Mouse (Mus musculus): ENCODE results near the gene Fcgr1. TPM values are rescaled to one million over a fixed set of nuclear protein-coding genes. Genes with fewer than 3 reads are reported as not detected.
"Not testable (repeated sequence)": the region's sequence is repeated elsewhere in the genome, so short reads cannot be mapped to it uniquely, and the experiment has no call there.

The Fcgr1 gene
- polyA plus RNA-seq, 1 experiment from 2014 or later, result 3.3 TPM

DNA sequence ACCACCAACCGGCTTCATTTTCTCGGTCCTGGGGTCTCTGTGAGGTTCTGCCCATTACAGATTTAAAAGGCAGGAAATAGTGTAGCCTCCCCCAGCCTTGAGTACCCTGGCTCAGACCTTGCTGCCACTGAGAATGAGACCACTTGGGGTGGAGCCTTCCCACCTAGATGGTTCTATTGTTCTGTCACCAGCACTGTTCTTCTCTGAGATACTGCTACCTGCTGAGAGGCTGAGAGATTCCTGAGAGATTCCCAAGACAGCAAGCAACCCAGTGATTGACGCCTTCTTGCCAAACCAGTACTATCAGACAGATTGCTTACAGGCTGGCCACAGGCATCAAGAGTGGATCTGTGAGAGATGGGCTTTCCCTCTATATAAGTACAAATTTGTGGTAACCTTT lies 4.6 kb downstream of the Fcgr1 start:
- Histone ChIP-seq H3K27me3 (ENCODE audit: insufficient read depth, low read length) (no peaks in the 10 kb centered on the region; the same call in 1 of the 2 replicates), H3K36me3 (ENCODE audit: insufficient read depth) (no peaks in the 10 kb centered on the region), H3K4me1 (ENCODE audit: insufficient read depth) (no peaks in the 10 kb centered on the region), H3K9me3 (ENCODE audit: low read depth, low read length) (no peaks in the 10 kb centered on the region), H3K9ac (no peak overlapping the region), H3K27ac (ENCODE audit: low read depth) (no peak overlapping the region), H3K4me3 (ENCODE audit: low read depth, low read length) (no peak overlapping the region), H3K4me2 (no peak overlapping the region)
- DNase-seq (no peak), ATAC-seq (ENCODE audit: insufficient read depth) (no peak)
- WGBS, result 62% methylated on average over 3 of the region's 3 CpGs
- no peak for TF ChIP-seq CTCF (IDR thresholded peaks at IDR 0.05; ENCODE audit: low read depth)

DNA sequence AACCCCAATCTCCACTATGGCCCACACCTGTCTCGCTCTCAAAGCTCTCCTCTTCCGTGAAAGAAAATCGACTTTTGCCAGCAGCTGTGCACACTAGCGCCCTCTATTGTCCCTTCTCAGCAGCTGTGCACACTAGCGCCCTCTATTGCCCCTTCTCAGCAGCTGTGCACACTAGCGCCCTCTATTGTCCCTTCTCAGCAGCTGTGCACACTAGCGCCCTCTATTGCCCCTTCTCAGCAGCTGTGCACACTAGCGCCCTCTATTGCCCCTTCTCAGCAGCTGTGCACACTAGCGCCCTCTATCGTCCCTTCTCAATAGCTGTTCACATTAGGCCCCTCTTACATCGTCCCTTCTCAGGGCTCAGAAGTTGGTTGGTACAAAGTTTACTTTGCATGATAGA lies 6.4 kb downstream of the Fcgr1 start:
- not testable (repeated sequence) for H3K9me3 ChIP-seq (ENCODE audit: low read depth, low read length); H3K4me1 ChIP-seq (ENCODE audit: insufficient read depth); H3K27ac ChIP-seq (ENCODE audit: low read depth); ATAC-seq (ENCODE audit: insufficient read depth); H3K4me3 ChIP-seq (ENCODE audit: low read depth, low read length); H3K36me3 ChIP-seq (ENCODE audit: insufficient read depth); H3K9ac ChIP-seq; DNase-seq; H3K27me3 ChIP-seq (ENCODE audit: insufficient read depth, low read length); H3K4me2 ChIP-seq
- 84% methylated on average over 11 of the region's 11 CpGs for WGBS
- TF ChIP-seq CTCF (IDR thresholded peaks at IDR 0.05; ENCODE audit: low read depth), result peak; percentile 71

DNA sequence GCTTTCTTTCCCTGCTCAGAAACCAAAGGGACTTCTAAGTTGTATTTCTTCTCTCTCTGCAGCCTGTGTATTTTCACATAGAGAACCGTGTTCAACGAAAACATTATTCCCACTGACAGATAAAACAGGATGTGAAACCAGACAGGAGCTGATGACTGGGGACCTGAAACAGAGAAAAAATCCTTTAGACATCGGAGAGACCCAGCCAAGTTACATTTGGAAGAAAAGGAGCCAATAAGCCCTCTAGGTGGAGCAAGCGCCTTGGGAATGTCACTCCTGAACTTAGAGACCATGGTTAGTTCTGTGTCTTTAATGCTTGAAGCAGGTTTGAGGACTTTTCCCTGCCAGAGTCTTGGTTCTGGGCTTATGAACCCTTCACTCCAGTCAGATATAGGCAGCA lies 9.3 kb downstream of the Fcgr1 start:
- no peak overlapping the region for H3K4me3 ChIP-seq (ENCODE audit: low read depth, low read length)
- H3K9ac ChIP-seq, result no peak overlapping the region; the same call in 1 of the 2 replicates
- H3K4me2 ChIP-seq, result peak overlapping the region; percentile 41
- H3K36me3 ChIP-seq (ENCODE audit: insufficient read depth), result no peaks in the 10 kb centered on the region
- no peaks in the 10 kb centered on the region for H3K4me1 ChIP-seq (ENCODE audit: insufficient read depth)
- peak; percentile 81 for DNase-seq
- 6% methylated on average over 4 of the region's 4 CpGs for WGBS
- H3K9me3 ChIP-seq (ENCODE audit: low read depth, low read length), result no peaks in the 10 kb centered on the region
- peak; percentile 69 for TF ChIP-seq CTCF (IDR thresholded peaks at IDR 0.05; ENCODE audit: low read depth)
- peaks cover 8% of the 10 kb centered on the region for H3K27me3 ChIP-seq (ENCODE audit: insufficient read depth, low read length)
- no peak for ATAC-seq (ENCODE audit: insufficient read depth)
- H3K27ac ChIP-seq (ENCODE audit: low read depth), result no peak overlapping the region

DNA sequence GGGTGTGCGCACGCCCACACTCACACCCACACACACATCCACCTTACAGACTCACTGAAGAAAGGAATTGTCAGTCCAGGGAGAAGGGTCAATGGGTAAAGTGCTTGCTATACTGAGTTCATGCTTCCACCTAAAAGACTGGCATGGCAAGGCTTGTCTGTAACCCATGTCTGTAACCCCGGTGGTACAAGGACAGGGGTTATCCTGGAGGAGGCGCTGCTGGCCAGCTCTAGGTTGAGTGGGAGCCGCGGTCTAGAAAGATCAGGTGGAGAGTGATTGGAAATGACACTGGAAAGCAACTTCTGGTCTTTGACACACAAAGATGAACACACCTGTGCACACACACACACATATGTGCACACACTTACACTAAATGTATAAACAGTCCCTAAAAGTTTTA lies 13.1 kb downstream of the Fcgr1 start:
- DNase-seq, result no peak
- peaks cover 8% of the 10 kb centered on the region for H3K27me3 ChIP-seq (ENCODE audit: insufficient read depth, low read length)
- no peak for TF ChIP-seq CTCF (IDR thresholded peaks at IDR 0.05; ENCODE audit: low read depth)
- no peak overlapping the region for H3K27ac ChIP-seq (ENCODE audit: low read depth)
- no peak for ATAC-seq (ENCODE audit: insufficient read depth)
- 48% methylated on average over 6 of the region's 6 CpGs for WGBS
- H3K9ac ChIP-seq, result no peak overlapping the region
- no peak overlapping the region for H3K4me2 ChIP-seq
- H3K36me3 ChIP-seq (ENCODE audit: insufficient read depth), result no peaks in the 10 kb centered on the region
- H3K9me3 ChIP-seq (ENCODE audit: low read depth, low read length), result no peaks in the 10 kb centered on the region
- no peak overlapping the region for H3K4me3 ChIP-seq (ENCODE audit: low read depth, low read length)
- H3K4me1 ChIP-seq (ENCODE audit: insufficient read depth), result no peaks in the 10 kb centered on the region

DNA sequence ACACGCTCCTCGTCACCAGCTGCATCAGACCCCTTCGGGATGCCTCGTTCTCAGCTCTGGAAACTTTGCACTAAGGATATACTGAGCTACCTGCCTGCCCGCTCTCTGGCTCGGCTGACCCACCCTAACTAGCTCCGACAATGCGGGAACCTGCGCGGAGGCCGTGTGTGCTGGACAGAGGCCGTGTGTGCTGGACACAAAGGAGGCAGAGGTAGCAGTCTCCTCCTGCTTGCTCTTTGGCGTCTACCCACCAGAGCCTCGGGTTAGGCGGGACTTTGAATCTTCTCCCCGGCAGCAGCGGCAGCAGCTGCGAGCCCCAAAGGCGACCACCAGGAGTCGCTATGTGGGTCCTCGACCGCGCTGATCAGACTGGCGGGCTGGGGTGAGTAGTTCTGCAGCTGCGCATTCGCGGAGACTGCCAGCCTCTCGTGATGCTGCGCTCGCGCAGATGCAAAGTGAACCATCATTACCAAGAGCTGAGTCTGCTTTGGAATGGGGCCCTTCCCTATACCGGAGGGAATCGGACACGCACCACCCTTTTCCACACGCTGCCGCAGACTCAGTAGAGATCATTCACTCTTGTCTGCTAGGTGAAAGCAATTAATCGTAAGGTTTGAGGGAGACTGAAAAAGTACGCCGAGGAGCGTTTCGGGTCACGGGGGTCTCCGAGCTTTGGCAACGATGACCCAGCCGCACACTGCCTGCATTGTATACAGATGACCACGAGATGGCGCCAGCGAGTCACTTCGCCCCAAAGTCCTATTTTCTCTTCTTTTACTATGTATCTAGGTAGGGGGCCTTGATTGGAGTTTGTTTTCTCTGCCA lies 15.8 kb downstream of the Fcgr1 start:
- peak; percentile 97 for ATAC-seq (ENCODE audit: insufficient read depth)
- WGBS, result under 1% methylated on average over 49 of the region's 49 CpGs

DNA sequence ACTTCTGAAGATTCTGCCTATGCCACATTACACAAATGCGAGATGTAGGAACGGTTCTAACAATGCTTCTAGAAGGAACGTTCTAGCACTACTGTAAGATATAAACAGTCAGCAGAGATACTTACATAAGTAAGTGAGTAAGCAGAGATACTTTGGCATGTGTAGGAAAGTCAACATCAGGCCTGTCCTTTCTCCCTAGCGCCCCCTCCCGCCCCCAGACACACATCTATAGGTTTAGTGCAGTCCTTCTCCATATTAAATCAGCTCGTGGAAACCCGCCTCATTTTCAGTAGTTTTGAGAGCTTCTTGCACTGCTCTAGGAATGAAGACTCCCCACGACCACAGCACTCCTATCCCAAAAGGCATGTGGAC lies 16.4 kb downstream of the Fcgr1 start:
- Histone ChIP-seq H3K9ac (peak overlapping the region; percentile 68), H3K27me3 (ENCODE audit: insufficient read depth, low read length) (peaks cover 3% of the 10 kb centered on the region; the same call in 1 of the 2 replicates), H3K36me3 (ENCODE audit: insufficient read depth) (no peaks in the 10 kb centered on the region), H3K9me3 (ENCODE audit: low read depth, low read length) (no peaks in the 10 kb centered on the region), H3K4me1 (ENCODE audit: insufficient read depth) (no peaks in the 10 kb centered on the region), H3K4me3 (ENCODE audit: low read depth, low read length) (peak overlapping the region; percentile 47), H3K27ac (ENCODE audit: low read depth) (peak overlapping the region; percentile 85), H3K4me2 (peak overlapping the region; percentile 81)
- peak; percentile 28; the same call in 1 of the 2 replicates for TF ChIP-seq CTCF (IDR thresholded peaks at IDR 0.05; ENCODE audit: low read depth)
- ATAC-seq (ENCODE audit: insufficient read depth), result peak; percentile 28; the same call in 1 of the 2 replicates
- peak; percentile 67 for DNase-seq
- 13% methylated on average over 8 of the region's 8 CpGs for WGBS

More for the DNA sequence above, 15.8 kb downstream of the Fcgr1 start:
- H3K4me2 ChIP-seq, result peak overlapping the region; percentile 81
- H3K27me3 ChIP-seq (ENCODE audit: insufficient read depth, low read length), result peaks cover 4% of the 10 kb centered on the region; the same call in 1 of the 2 replicates
- TF ChIP-seq CTCF (IDR thresholded peaks at IDR 0.05; ENCODE audit: low read depth), result peak; percentile 91
- peak overlapping the region; percentile 68 for H3K9ac ChIP-seq
- H3K4me1 ChIP-seq (ENCODE audit: insufficient read depth), result no peaks in the 10 kb centered on the region
- peak overlapping the region; percentile 47 for H3K4me3 ChIP-seq (ENCODE audit: low read depth, low read length)
- peak; percentile 94 for DNase-seq
- no peaks in the 10 kb centered on the region for H3K9me3 ChIP-seq (ENCODE audit: low read depth, low read length)
- H3K27ac ChIP-seq (ENCODE audit: low read depth), result peak overlapping the region; percentile 85
- no peaks in the 10 kb centered on the region for H3K36me3 ChIP-seq (ENCODE audit: insufficient read depth)

DNA sequence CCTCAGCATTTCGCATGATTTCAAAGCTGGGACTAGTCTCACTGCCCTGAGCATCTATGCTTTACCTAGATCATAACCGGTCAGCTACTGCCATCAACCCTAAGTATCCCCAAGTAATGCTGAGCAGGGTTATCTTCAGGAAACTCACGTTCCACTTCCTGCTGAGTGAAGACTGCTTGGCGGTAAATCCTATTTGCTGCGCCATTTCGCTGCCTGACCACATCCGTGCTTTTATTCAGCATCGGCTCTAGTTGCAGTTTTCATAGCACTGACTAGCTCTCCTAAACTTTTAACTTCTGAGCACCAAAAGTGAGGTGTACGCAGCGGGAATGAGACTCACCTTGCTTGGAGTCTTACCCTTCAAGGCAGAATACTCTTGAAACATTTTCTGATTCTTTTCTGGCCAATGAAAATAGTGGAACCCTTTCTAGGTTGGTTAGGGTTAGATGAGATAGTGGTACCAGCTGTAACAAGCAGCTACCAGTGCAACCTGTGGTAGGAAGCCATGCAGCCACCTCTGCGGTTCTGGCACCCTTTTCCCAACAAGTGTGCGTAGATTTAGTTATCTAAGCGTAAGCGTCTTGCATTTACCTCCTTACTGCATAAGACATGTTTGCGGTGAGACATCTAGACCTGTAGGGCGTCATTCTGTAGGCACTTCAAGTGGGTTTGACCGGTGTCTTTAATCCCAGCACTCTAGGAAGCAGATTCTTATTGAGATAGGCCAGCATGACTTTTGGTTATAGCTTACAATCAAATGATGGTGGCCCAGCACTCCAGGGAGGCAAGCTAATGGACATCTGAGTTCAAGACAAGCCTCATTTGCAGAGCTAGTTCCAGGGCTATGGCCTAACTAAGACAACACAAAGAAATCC lies 19.9 kb downstream of the Fcgr1 start:
- no peaks in the 10 kb centered on the region for H3K36me3 ChIP-seq (ENCODE audit: insufficient read depth)
- H3K9me3 ChIP-seq (ENCODE audit: low read depth, low read length), result no peaks in the 10 kb centered on the region
- H3K4me1 ChIP-seq (ENCODE audit: insufficient read depth), result no peaks in the 10 kb centered on the region
- no peak overlapping the region for H3K9ac ChIP-seq
- DNase-seq (no peak), ATAC-seq (ENCODE audit: insufficient read depth) (no peak)
- H3K27ac ChIP-seq (ENCODE audit: low read depth), result no peak overlapping the region
- no peak overlapping the region for H3K4me3 ChIP-seq (ENCODE audit: low read depth, low read length)
- H3K4me2 ChIP-seq, result no peak overlapping the region
- TF ChIP-seq CTCF (IDR thresholded peaks at IDR 0.05; ENCODE audit: low read depth), result no peak
- no peaks in the 10 kb centered on the region for H3K27me3 ChIP-seq (ENCODE audit: insufficient read depth, low read length)
- WGBS, result 87% methylated on average over 17 of the region's 17 CpGs

Data from lung, embryonic 14.5 days (tissue).